Mouse (Mus musculus) hindbrain, embryonic 13.5 days (tissue): ENCODE measurements around the gene Zc3h7b. TPM values are rescaled to one million over a fixed set of nuclear protein-coding genes. Genes with fewer than 3 reads are reported as not detected.

ENCODE experiments used
- ATAC-seq: fragments of 200-750 bp; cut with Nextera tagmentation; 2 replicates; pipeline ENCODE4 v1.8.0; 2017; ENCODE audit warnings: moderate TSS enrichment; ENCODE audit not compliant: low FRiP score
- H3K27ac ChIP-seq: fragments of 300-500 bp; sonication (generic); 2 replicates; pipeline ENCODE4 v1.5.1; 2015; ENCODE audit warnings: inconsistent platforms, mild to moderate bottlenecking, moderate library complexity
- H3K27me3 ChIP-seq: fragments of 300-500 bp; sonication (generic); 2 replicates; pipeline ENCODE4 v1.6.1; 2015; ENCODE audit warnings: mild to moderate bottlenecking, inconsistent platforms
- H3K36me3 ChIP-seq: fragments of 300-500 bp; sonication (generic); 2 replicates; pipeline ENCODE4 v1.6.1; 2015; ENCODE audit warnings: mild to moderate bottlenecking, inconsistent platforms
- H3K4me1 ChIP-seq: fragments of 300-500 bp; sonication (generic); replicated peaks from 2 replicates; pipeline ENCODE4 v1.6.1; 2015; ENCODE audit warnings: inconsistent platforms
- H3K4me2 ChIP-seq: fragments of 300-500 bp; sonication (generic); 2 replicates; pipeline ENCODE4 v1.6.1; 2015; ENCODE audit warnings: inconsistent platforms, mild to moderate bottlenecking, moderate library complexity
- H3K4me3 ChIP-seq: fragments of 300-500 bp; sonication (generic); 2 replicates; pipeline ENCODE4 v1.5.1; 2015; ENCODE audit warnings: mild to moderate bottlenecking, inconsistent platforms
- H3K9ac ChIP-seq: fragments of 300-500 bp; sonication (generic); 2 replicates; pipeline ENCODE4 v1.6.1; 2015; ENCODE audit warnings: mild to moderate bottlenecking, inconsistent platforms
- H3K9me3 ChIP-seq: fragments of 300-500 bp; sonication (generic); 2 replicates; pipeline ENCODE4 v1.6.1; 2016; ENCODE audit warnings: inconsistent platforms
- WGBS: fragments of 180-500 bp; shearing (Covaris S2); methylation state at CpG from one replicate; pipeline ENCODE4 v1.1.7; 2015; 5-methylcytosine and 5-hydroxymethylcytosine counted together
- polyA plus RNA-seq: library from polyadenylated mRNA; unstranded; fragments of >200 nt; fragmentation: Nextera tagmentation; extraction: Ambion mirVana; gene quantifications from 2 replicates; pipeline ENCODE4 v1.2.1, GENCODE M21; 2015

Gene Zc3h7b
- polyA plus RNA-seq, 1 experiment from 2014 or later = 42.6 TPM

DNA sequence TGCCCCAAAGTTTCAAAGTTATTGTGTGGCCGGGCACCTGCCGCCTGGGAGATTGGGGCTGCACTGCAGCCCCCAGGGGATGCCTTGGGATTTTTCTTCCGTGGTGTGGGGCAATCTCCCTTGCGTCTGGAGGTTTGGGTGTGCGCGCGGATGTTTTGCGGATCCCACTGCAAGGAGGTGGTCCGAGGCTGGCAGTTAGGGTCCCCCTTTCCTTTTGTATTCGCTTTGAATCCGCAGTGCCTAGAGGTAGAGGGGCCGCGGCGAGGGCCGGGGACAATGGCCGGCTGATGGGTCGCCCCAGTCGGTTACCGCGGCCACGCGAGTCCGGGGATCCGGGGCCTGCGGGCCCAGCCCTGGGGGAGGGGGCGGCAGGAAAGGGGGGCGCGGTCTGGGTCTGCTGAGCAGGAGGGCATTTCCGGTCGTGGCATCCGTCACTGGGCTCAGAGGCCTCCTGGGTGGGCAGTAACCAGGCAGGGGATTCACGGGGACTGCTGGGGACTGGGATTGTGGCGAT is 801 bp downstream of the Zc3h7b start:
- Histone ChIP-seq H3K4me2 (peak overlapping the region; percentile 81), H3K36me3 (no peaks in the 10 kb centered on the region), H3K4me3 (peak overlapping the region; percentile 96), H3K4me1 (peaks cover 27% of the 10 kb centered on the region), H3K9ac (peak overlapping the region; percentile 98), H3K27ac (peak overlapping the region; percentile 95), H3K9me3 (no peaks in the 10 kb centered on the region), H3K27me3 (no peaks in the 10 kb centered on the region)
- peak; percentile 78 for ATAC-seq
- WGBS = 1% methylated on average over 33 of the region's 33 CpGs

DNA sequence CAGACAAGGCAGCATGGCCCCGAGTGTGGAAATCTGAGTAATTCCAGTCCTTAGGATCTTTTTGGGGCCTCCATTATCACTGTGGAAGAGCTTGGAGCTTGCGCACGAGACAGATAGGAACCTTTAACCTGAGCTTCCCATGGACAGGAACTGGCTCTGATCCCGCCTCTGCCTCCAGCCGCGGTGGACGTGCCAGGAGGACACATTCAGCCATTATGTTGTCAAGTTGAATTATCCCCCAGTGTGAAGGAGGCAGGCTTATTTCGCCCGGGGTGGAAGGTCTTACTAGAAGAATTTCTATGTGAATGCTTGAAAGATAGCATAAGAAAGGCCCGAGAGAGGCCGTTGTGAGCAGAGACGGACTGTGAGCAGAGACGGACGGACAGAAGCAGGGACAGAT is 4.9 kb downstream of the Zc3h7b start:
- H3K9ac ChIP-seq = no peak overlapping the region
- peaks cover 7% of the 10 kb centered on the region for H3K36me3 ChIP-seq
- peak overlapping the region; percentile 36 for H3K27ac ChIP-seq
- no peak overlapping the region for H3K4me2 ChIP-seq
- no peak for ATAC-seq
- peaks cover 22% of the 10 kb centered on the region for H3K4me1 ChIP-seq
- H3K4me3 ChIP-seq = no peak overlapping the region
- no peaks in the 10 kb centered on the region for H3K9me3 ChIP-seq
- WGBS = 61% methylated on average over 14 of the region's 14 CpGs
- H3K27me3 ChIP-seq = no peaks in the 10 kb centered on the region

DNA sequence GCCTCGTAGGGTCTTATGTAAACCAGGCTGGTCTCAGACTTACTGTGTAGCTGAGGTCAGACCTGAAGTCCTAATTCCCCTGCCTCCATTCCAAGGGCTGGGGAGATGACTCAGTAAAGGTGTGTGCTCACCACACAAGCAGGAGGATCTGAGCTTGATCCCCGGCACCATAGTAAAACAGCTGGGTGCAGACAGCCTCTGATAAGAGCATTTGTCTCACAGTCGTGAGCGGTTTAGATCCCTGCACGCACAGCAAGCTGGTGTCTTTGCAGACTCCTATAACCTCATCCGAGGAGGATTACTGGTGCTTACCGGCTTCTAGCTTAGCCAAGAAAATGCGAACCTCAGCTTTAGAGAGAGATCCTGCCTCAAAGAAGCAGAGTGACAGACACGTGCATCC is 8.8 kb downstream of the Zc3h7b start:
- 93% methylated on average over 9 of the region's 9 CpGs for WGBS
- Histone ChIP-seq H3K9me3 (no peaks in the 10 kb centered on the region), H3K4me2 (no peak overlapping the region), H3K9ac (no peak overlapping the region), H3K4me1 (peaks cover 13% of the 10 kb centered on the region), H3K36me3 (peaks cover 20% of the 10 kb centered on the region), H3K27me3 (no peaks in the 10 kb centered on the region), H3K4me3 (no peak overlapping the region), H3K27ac (no peak overlapping the region)
- ATAC-seq = no peak

DNA sequence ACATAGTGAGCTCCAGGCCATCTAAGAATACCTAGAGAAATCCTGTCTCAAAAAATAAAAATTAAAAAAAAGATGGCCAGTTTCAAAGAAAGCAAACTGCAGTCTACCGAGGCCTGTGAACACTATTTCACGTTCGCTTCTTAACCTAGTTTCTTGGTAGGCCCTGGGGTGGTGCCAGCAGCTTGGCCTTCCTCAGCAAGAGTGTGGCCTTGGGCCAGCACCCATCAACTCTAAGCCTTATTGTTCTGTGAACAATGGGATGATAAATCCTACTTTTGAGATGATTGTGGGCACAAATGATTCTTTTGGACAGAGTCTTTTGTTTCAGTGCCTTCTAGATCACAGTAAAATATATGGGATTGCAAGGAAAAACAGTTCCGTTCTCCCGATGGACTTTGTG is 13.8 kb downstream of the Zc3h7b start:
- Histone ChIP-seq H3K27ac (0 out of 2 replicates have a peak overlapping the region, but pooled peaks have one; percentile 5), H3K4me1 (peaks cover 6% of the 10 kb centered on the region), H3K4me2 (no peak overlapping the region), H3K27me3 (no peaks in the 10 kb centered on the region), H3K9ac (no peak overlapping the region), H3K9me3 (no peaks in the 10 kb centered on the region), H3K4me3 (no peak overlapping the region), H3K36me3 (peaks cover 17% of the 10 kb centered on the region)
- ATAC-seq = no peak
- WGBS = 93% methylated on average over 5 of the region's 5 CpGs

DNA sequence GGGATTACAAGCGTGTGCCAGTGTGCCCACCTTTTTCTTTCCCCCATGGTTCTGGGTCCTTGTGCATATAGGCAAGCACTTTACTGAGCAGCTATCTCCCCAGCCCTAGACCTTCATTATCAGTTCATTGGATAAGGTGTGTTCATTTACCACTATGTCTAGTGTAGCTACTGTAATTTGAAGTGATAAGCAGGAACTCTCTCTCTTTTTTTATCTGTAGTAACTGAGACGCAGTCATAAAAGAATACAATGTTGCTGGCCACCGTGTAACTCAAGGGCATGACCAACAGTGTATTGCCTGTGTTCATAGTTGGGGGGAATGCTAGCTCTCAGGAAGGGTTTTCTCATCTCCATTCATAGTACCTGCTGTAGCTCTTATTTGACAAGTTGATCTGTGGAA is 14.7 kb downstream of the Zc3h7b start:
- no peak overlapping the region for H3K27ac ChIP-seq
- H3K4me2 ChIP-seq = no peak overlapping the region
- 95% methylated on average over 3 of the region's 3 CpGs for WGBS

DNA sequence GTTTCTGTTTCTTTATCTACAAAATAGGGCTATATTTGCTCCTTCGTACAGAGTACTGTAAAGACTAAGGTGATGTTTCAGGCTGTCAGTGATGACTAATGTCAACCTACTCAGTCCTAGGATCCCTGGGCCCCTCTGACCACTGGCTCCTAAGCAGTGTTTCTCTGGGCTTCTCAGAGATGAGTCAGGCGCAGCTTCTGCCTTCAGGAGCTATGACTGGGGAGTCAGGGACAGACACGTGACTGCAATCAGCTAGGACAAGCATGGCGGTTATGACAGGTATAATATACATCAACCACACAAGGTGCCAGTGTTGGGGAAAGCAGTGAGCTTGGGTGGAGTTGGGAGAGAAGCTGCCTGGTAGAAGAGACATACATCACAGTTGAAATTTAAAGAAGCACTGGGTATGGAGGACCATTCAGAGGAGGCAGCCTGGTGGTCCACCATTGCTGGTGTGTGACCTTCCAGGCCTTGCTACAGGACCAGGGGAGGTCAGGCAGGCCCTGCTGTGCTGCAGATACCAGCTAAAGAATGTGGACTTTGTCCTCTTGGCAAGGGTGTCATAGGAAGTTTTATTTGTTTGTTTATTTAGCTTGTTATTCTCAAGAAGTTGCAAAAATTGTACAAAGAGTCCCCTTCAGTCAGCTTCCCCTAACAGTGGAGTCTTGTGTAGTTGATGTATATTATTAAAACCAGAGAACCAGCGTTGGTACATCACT is 15.7 kb downstream of the Zc3h7b start:
- Histone ChIP-seq H3K4me1 (peaks cover 6% of the 10 kb centered on the region), H3K27ac (no peak overlapping the region), H3K4me2 (no peak overlapping the region), H3K9ac (no peak overlapping the region), H3K36me3 (peaks cover 11% of the 10 kb centered on the region), H3K4me3 (no peak overlapping the region), H3K27me3 (no peaks in the 10 kb centered on the region), H3K9me3 (no peaks in the 10 kb centered on the region)
- 94% methylated on average over 5 of the region's 5 CpGs for WGBS
- ATAC-seq = no peak

More for the DNA sequence above, 14.7 kb downstream of the Zc3h7b start:
- Histone ChIP-seq H3K27me3 (no peaks in the 10 kb centered on the region), H3K4me1 (peaks cover 6% of the 10 kb centered on the region), H3K9ac (no peak overlapping the region), H3K36me3 (peaks cover 17% of the 10 kb centered on the region), H3K4me3 (no peak overlapping the region), H3K9me3 (no peaks in the 10 kb centered on the region)
- no peak for ATAC-seq

DNA sequence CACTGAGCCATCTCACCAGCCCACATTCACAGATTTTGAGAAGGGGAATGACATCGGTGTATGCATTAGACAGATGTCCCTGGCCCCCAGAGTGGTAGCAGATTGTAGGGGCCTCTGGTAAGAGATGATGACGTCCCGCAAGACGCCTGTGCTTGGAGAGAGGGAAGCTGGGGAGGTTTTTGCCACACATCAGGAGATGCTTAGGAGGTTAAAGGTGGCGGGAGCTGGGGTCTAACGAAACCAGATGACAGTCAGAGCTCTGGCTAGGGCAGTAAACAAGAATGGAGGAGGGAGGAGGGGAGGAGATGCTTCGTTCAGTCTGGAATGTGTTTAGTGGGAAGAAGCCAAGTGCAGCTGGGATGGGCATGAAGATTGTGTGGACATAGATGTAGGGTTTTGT is 16.5 kb downstream of the Zc3h7b start:
- H3K9ac ChIP-seq = no peak overlapping the region
- WGBS = 91% methylated on average over 7 of the region's 7 CpGs
- no peak overlapping the region for H3K27ac ChIP-seq
- ATAC-seq = no peak
- H3K4me3 ChIP-seq = no peak overlapping the region
- H3K4me2 ChIP-seq = no peak overlapping the region
- peaks cover 6% of the 10 kb centered on the region for H3K4me1 ChIP-seq
- peaks cover 7% of the 10 kb centered on the region; the same call in 1 of the 2 replicates for H3K36me3 ChIP-seq
- H3K9me3 ChIP-seq = no peaks in the 10 kb centered on the region
- no peaks in the 10 kb centered on the region for H3K27me3 ChIP-seq

DNA sequence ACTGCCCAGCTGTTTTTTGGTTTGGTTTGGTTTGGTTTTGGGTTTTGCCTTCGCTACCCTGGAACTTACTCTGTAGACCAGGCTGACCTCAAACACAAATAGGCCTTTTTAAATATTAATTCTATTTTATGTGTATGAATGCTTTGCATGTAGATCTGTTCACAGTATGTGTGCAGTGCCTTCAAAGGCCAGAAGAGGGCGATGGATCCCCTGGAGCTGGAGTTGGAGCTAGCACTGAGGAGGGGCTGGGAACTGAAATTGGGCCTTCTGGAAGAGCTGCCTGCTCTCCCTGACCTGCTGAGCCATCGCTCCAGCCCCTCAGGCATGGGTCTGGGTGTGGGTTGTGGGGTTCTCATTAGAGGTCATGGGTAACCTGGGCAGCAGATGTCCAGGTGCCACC is 17.1 kb downstream of the Zc3h7b start:
- no peak overlapping the region for H3K4me3 ChIP-seq

DNA sequence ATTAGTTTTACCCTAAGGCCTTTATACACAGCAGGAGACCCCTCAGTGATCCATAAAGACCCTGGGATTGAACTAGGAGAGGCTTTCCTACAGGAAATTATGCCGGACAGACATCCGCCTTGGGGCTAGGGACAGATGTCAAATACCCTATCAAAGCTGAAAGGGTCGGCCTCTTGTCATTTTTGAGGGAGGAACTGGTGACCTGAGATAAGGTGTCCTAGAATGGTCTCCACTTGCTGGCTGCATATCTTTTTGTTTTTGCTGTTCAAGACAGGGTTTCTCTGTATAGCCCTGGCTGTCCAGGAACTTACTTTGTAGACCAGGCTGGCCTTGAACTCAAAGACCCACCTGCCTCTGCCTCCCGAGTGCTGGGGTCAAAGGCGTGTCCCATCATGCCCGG is 19.7 kb downstream of the Zc3h7b start:
- H3K36me3 ChIP-seq = peaks cover 24% of the 10 kb centered on the region

More for the DNA sequence above, 17.1 kb downstream of the Zc3h7b start:
- H3K27me3 ChIP-seq = no peaks in the 10 kb centered on the region
- H3K27ac ChIP-seq = no peak overlapping the region
- H3K36me3 ChIP-seq = peaks cover 7% of the 10 kb centered on the region; the same call in 1 of the 2 replicates
- H3K4me2 ChIP-seq = no peak overlapping the region
- no peaks in the 10 kb centered on the region for H3K9me3 ChIP-seq
- H3K9ac ChIP-seq = no peak overlapping the region
- peaks cover 6% of the 10 kb centered on the region for H3K4me1 ChIP-seq
- ATAC-seq = no peak
- WGBS = 86% methylated on average over 3 of the region's 3 CpGs

DNA sequence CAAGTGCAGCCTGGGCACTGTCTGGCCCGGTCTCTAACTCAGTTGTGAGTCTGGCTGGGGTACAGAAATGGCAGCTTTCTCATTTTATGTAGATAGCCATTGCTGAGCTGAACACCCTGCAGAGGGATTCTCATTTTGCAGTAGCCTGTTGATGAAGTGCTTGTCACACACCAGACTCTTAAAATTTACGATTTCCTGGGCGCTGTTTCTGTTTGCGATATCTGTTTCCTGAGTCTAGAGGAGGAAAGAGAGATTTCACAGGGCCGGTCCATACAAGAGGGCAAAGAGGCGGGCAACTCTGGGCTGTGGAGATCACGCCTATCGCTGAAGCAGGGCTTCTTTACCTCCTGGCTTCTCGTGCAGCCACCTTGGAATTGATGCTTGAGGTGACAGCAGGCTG is 20.8 kb downstream of the Zc3h7b start:
- H3K4me2 ChIP-seq = no peak overlapping the region
- no peak overlapping the region for H3K4me3 ChIP-seq
- WGBS = 91% methylated on average over 9 of the region's 9 CpGs
- no peak overlapping the region for H3K9ac ChIP-seq
- H3K36me3 ChIP-seq = peaks cover 34% of the 10 kb centered on the region
- no peak overlapping the region for H3K27ac ChIP-seq
- no peaks in the 10 kb centered on the region; the same call in none of the 2 replicates for H3K4me1 ChIP-seq
- H3K27me3 ChIP-seq = no peaks in the 10 kb centered on the region
- H3K9me3 ChIP-seq = no peaks in the 10 kb centered on the region
- no peak for ATAC-seq

More for the DNA sequence above, 19.7 kb downstream of the Zc3h7b start:
- H3K27me3 ChIP-seq = no peaks in the 10 kb centered on the region
- no peak overlapping the region for H3K27ac ChIP-seq
- H3K9ac ChIP-seq = no peak overlapping the region
- H3K4me2 ChIP-seq = no peak overlapping the region
- WGBS = 92% methylated on average over 6 of the region's 6 CpGs
- no peaks in the 10 kb centered on the region for H3K9me3 ChIP-seq
- H3K4me3 ChIP-seq = no peak overlapping the region
- no peaks in the 10 kb centered on the region; the same call in none of the 2 replicates for H3K4me1 ChIP-seq
- no peak for ATAC-seq

DNA sequence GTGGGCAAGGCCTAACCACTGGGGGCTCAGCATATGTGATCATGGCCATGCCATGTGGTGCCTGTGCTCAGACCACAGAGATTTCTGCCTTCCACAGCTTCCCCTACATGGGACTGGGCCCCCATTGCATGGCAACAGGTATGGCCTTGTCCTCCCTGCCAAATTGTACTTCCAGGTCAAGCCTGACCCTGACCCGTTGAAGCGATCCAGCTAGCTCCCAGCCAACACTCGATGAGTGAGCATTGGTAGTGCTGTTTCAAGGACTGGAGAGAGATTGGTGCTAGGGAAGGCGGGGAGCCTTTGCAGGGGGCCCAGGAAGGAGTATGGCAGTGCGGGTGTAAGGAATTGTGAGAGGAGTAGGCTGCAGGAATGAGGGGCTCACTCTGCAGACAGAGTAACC is 21.6 kb downstream of the Zc3h7b start:
- H3K4me2 ChIP-seq = no peak overlapping the region
- no peaks in the 10 kb centered on the region for H3K27me3 ChIP-seq
- no peak overlapping the region for H3K9ac ChIP-seq
- no peak overlapping the region for H3K27ac ChIP-seq
- no peak for ATAC-seq
- H3K9me3 ChIP-seq = no peaks in the 10 kb centered on the region
- H3K4me3 ChIP-seq = no peak overlapping the region
- no peaks in the 10 kb centered on the region; the same call in none of the 2 replicates for H3K4me1 ChIP-seq
- peaks cover 35% of the 10 kb centered on the region for H3K36me3 ChIP-seq
- 94% methylated on average over 5 of the region's 5 CpGs for WGBS

DNA sequence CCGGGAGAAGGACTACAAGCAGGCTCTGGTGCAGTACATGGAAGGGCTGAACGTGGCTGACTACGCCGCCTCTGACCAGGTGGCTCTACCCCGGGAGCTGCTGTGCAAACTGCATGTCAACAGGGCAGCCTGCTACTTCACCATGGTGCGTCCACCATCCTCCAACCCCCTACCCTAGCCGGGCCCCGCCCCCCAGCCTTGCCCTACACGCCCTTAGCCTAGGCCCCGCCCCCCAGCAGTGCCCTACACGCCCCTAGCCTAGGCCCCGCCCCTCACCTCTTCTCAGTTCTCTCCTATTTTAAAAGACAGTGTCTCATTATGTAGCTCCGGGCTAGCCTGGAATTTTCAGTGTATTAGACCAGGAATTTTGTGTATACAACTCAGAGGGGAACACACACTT is 24.2 kb downstream of the Zc3h7b start:
- H3K27me3 ChIP-seq = no peaks in the 10 kb centered on the region
- H3K9me3 ChIP-seq = no peaks in the 10 kb centered on the region
- H3K4me1 ChIP-seq = no peaks in the 10 kb centered on the region; the same call in 1 of the 2 replicates
- no peak overlapping the region for H3K4me2 ChIP-seq
- ATAC-seq = no peak
- WGBS = 59% methylated on average over 13 of the region's 13 CpGs
- H3K4me3 ChIP-seq = no peak overlapping the region
- H3K36me3 ChIP-seq = peaks cover 57% of the 10 kb centered on the region
- H3K27ac ChIP-seq = no peak overlapping the region
- no peak overlapping the region for H3K9ac ChIP-seq
